Mouse (Mus musculus): ENCODE measurements around the gene Gm2174.

DNA sequence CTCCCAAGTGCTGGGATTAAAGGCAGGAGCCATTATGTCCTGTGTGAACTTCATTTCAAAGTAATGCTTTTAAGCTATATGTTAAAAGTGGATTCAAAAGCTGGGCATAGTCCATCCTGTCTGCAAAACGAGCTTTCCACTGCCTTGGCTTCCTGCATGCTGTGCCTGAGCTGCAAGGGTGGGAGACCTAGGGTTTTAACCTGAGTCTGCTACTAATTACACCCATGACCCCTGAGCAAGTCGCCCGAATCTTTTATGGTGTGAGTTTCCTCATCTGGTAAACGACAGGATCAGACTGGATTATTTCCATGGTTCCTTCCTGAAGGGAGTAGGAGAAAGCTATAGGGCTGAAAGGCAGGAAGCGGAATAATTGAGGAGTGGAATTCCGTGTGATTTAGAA lies 20.7 kb downstream of the Gm2174 start:
- TF ChIP-seq CTCF (IDR thresholded peaks at IDR 0.05; ENCODE audit: low read depth) (no peak), EP300 (optimal IDR thresholded peaks at IDR 0.05) (no peak)

Data from stomach, postnatal 0 days (tissue).